Mouse (Mus musculus): Measurements from ENCODE around the gene Ldha.

The Ldha gene

GRCm38 (mm10) chr7:46880992-46881391 is 39.7 kb downstream of the Ldha start:
- 80% methylated on average over 2 of the region's 2 CpGs for WGBS

DNA sequence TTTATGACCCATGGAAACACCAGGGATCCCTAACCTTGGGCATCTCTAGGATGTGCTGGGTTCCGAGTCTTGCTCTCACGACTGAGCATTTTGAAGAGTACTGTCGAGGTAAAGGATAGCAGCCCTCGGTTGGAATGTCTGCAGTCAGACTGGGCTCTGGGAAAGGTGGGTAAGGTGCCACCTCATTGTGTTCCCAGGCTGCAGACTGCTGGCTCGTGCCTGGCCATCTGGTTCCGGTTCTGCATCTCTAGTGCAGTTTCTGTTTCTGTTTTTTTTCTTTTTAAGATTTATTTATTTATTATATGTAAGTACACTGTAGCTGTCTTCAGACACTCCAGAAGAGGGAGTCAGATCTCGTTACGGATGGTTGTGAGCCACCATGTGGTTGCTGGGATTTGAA is 40.7 kb downstream of the Ldha start:
- 75% methylated on average over 8 of the region's 8 CpGs for WGBS

DNA sequence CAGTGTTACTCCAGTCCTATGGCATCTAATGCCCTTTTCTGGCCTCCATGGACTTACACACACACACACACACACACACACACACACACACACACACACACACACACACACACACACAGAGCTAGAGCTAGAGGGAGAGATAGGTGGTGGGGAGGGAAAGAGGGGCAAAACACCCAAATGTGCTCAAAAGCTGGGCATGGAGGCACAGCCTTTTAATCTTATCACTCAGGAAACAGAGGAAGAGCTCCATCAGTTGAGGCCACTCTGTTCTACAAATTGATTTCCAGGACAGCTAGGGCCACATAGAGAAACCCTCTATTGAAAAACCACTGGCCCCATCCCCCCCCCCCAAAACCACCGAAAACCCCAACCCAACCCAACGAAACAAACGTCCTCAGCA is 42.0 kb downstream of the Ldha start:
- WGBS, result 91% methylated on average over 3 of the region's 3 CpGs

- 87% methylated on average over 3 of the region's 3 CpGs for WGBS
Observed at GRCm38 (mm10) chr7:46895511-46895910, 54.2 kb downstream of the Ldha start.

- WGBS, result 79% methylated on average over 3 of the region's 3 CpGs
Observed at GRCm38 (mm10) chr7:46899343-46899742, 58.1 kb downstream of the Ldha start.
